Mouse (Mus musculus) R1 (cell line): ENCODE results near the gene Smyd3.

Experiments used
- DNase-seq: peaks from one replicate; pipeline ENCODE4 v3.0.0-alpha.2; 2018; ENCODE audit warnings: low read depth, low spot score

The Smyd3 gene

GRCm38 (mm10) chr1:179072406-179072805 is 445.4 kb downstream of the Smyd3 start:
- peak; percentile 89 for DNase-seq

- no peak for DNase-seq
These were observed 448.9 kb downstream of the Smyd3 start for GRCm38 (mm10) chr1:179068990-179069389.

GRCm38 (mm10) chr1:179065294-179065601 is 452.6 kb downstream of the Smyd3 start:
- DNase-seq: peak; percentile 52

GRCm38 (mm10) chr1:179064601-179065293 is 453.1 kb downstream of the Smyd3 start:
- no peak for DNase-seq

- no peak for DNase-seq
These were observed 456.1 kb downstream of the Smyd3 start for GRCm38 (mm10) chr1:179061759-179062168.

GRCm38 (mm10) chr1:179061053-179061452 is 456.8 kb downstream of the Smyd3 start:
- DNase-seq: no peak

- peak; percentile 55 for DNase-seq
These were observed 457.5 kb downstream of the Smyd3 start for GRCm38 (mm10) chr1:179060113-179060955.

GRCm38 (mm10) chr1:179059286-179060112 is 458.3 kb downstream of the Smyd3 start:
- DNase-seq: peak; percentile 37

- no peak for DNase-seq
These were observed 459.2 kb downstream of the Smyd3 start for GRCm38 (mm10) chr1:179058675-179059074.

- no peak for DNase-seq
These were observed 462.1 kb downstream of the Smyd3 start for GRCm38 (mm10) chr1:179055760-179056159.

- DNase-seq: no peak
These were observed 463.3 kb downstream of the Smyd3 start for GRCm38 (mm10) chr1:179054385-179055116.

- DNase-seq: no peak
These were observed 465.2 kb downstream of the Smyd3 start for GRCm38 (mm10) chr1:179052545-179053180.

GRCm38 (mm10) chr1:179047931-179048596 is 469.8 kb downstream of the Smyd3 start:
- no peak for DNase-seq

GRCm38 (mm10) chr1:179045856-179046714 is 471.8 kb downstream of the Smyd3 start:
- DNase-seq: no peak

- no peak for DNase-seq
These were observed 473.7 kb downstream of the Smyd3 start for GRCm38 (mm10) chr1:179044165-179044564.

- no peak for DNase-seq
These were observed 474.2 kb downstream of the Smyd3 start for GRCm38 (mm10) chr1:179043644-179044043.

GRCm38 (mm10) chr1:179041905-179042337 is 475.9 kb downstream of the Smyd3 start:
- DNase-seq: no peak

GRCm38 (mm10) chr1:179041231-179041904 is 476.5 kb downstream of the Smyd3 start:
- DNase-seq: no peak

- DNase-seq: no peak
These were observed 479.0 kb downstream of the Smyd3 start for GRCm38 (mm10) chr1:179038801-179039200.
